Mouse (Mus musculus) B cell, adult 2 months (primary cell): ENCODE measurements at regions not wholly inside any gene's neighbourhood (a gene's known extent, or its start where the extent isn't known, plus 50 kb on each side); places are given as distances from the start of the nearest gene placed in this dataset.

Experiments
- DNase-seq, 2 experiments: peaks; one replicate each; pipeline ENCODE4 v3.0.0; 2022

- DNase-seq: no peak
Measured at GRCm38 (mm10) chr7:75400471-75400870, 54.9 kb upstream of the Akap13 start.

- DNase-seq: no peak
Measured at GRCm38 (mm10) chr7:75404955-75405354, 50.4 kb upstream of the Akap13 start.
